Mouse (Mus musculus): ENCODE data around the gene Fbxl3.

DNA sequence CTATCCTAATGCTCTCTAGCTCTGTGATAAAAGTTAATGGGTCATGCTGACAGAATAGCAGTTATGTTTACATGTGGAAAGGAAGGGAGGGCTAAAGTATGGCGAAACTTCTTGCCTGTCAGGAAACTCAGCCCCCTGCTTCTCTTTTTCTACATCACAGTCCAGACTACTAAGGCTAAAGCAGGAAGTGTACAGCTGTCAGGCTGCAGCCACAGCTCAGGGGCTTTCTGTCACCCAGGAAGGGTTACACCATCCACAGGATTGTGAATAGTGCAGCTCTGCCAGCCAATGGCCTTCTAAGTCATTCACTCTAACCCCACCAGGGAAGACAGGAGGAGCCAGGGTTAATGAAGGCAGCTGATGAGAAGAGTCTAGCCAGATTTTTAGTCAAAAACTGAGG, 40.4 kb downstream of the Fbxl3 start:
- TF ChIP-seq CTCF (IDR thresholded peaks at IDR 0.05; ENCODE audit: low read depth) (no peak), EP300 (IDR thresholded peaks at IDR 0.05; ENCODE audit: low read depth) (no peak)
